Mouse (Mus musculus) frontal cortex, postnatal 14 days (tissue): ENCODE measurements at regions not wholly inside any gene's neighbourhood (a gene's known extent, or its start where the extent isn't known, plus 50 kb on each side); places are given as distances from the start of the nearest gene placed in this dataset.
A peak's percentile ranks its signal among the peaks of the same experiment; 100 is the strongest.
"Not testable (repeated sequence)": the region's sequence is repeated elsewhere in the genome, so short reads cannot be mapped to it uniquely, and the experiment has no call there.

Experiments
- DNase-seq, 2 experiments: peaks; one replicate each; pipeline ENCODE4 v3.0.0; 2022; ENCODE audit warnings: low spot score in 2 of 2

DNA sequence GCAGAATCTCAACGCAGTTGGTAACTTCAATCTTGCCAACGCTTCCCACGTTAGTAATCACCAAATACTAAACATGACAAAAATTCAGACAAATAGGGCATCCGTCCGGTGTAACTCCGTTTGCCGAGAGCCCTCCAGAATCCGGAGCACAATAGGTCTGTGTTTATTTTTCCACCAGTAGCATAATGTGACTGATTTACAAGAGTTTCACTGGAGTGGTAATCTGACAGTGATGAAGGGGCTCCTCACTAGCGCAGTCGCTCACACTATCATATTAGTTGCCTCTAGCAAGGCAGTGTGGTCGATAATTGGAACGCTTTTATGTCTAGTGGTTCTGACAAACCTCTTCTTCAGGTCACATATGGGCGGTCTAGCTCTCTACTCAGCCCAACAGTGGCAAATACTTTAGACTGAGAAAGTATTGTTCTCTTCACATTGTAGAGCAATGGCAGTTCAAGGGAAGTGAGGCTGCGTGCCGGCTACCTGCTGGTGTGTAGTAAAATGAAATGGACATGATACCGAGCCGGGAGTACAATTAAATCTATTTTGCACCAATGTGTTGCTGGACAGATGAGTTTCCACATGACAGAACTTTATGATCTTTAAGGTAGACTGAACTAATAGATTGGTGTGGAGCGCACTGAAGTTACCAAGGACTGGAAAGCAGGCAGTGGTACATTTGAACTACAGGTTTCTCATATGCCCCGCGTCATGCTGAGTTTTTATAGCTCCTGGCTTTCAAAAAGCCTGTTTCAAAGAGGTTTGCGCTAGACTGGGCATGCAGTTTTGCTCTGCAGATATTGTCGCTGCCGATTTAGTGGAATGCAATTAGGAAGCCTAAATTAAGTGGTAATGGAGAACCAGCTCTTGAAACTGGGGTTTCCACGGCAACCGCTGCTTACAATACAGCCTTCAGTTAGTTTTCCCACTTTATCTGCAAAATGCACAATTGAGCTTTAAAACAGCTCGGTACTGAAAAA is 155.7 kb upstream of the Pou3f3 start:
- peak; percentile 23 to 35 for DNase-seq

DNA sequence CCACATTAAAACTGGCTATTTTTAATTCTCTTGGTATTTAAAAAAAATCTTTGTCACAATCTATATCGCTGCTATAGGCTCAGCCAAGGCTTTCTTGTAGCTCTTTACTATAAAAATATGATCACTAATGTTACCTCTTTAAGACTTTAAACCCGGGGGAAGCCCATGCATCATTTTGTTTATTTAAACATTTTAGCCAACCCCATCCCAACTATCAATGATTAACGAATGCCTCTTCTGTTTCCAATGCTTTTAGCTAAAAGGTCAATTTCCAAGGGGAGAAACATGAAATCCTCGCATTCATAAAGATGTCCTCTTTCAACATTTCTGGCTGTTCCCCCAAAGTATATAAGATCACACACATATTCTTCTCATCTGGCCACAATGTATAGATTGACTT is 153.6 kb upstream of the Pou3f3 start:
- DNase-seq, result no peak

DNA sequence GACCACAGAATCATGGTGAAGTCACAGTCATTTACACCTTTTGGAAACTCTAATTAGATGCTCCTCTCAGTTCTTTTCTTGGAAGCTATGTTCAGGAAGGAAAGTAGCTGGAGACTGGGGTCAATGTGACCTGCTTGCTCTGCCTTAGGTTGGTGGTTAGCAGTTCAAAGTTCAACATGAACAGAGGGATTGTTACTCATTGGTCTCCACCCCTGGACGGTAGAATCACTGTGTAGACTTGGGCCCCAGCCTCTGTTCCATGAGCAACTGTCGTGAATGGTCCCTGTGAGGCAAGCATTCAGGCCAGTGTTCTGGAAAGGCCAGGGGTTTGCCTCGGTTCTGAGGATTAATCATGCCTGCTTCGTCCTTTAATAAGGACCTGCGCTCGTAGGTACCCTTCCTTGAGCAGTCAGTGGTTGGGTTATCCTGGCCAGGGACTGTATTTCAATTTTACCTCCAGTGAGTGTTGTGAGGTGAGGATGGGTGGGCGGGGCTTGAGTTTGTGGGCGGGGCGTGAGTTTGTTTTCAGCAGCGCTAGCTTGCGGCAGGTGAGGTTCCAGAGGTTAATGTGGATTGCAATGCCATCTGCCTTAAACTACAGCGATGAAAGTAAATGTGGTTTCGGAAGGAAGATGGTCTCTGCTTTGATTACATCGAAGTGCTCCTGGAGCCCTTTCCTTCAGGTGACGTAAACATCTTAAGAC is 152.6 kb upstream of the Pou3f3 start:
- DNase-seq, result no peak

DNA sequence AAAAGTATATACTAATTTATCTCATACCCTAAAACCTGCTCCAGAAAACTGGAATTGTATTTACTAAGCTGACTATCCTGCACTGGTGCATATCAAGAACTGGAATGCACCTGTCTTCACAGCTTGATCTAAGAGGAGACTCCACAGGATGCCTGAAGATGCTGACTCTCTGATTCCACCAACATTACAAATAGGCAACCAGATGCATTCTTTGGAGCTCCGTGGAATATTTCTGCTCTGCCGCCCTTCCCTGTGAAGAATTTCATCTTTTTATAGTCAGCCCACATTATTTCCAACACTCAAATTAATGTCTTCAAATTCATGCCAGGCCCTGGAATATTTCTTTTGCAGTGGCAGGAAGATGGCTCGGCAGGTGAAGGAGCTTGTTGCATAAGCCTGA is 148.7 kb upstream of the Pou3f3 start:
- no peak for DNase-seq

DNA sequence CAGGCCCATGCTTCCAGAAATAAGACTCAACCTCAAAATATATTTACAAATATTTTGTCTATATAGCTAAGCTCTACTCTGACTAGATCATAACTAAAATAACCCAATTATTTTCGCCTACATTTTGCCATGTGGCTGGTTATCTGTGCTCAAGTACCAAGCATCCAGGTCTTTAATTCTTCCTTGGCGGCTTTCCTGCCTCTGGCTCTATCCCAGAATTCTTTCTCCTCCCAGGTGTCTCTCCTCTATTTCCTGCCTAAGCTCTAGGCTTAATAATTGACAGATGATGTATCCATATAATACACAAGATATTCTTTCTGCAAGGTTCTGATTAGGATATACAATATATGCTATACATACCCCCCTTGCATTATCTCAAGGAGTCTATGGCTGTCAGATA is 138.3 kb upstream of the Pou3f3 start:
- DNase-seq, result no peak

DNA sequence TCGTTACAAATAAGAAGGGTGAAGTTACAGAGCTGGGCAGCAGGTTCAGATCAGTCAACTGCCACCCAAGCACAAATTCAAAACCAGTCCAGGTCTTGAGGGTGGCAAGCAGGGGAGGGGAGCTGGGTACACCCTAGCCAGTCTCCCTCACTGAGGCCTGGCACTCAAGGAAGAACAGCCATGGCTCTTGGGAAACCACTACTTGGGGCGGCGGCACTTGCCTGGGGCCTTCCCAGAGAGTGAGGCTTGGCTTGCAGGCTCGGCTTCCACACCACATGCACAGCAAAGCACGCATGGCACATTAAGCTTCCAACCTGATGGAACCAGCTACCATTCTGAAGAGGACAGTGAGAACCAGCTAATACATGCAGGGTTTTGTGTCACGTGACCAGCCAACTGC is 127.9 kb upstream of the Pou3f3 start:
- no peak for DNase-seq

DNA sequence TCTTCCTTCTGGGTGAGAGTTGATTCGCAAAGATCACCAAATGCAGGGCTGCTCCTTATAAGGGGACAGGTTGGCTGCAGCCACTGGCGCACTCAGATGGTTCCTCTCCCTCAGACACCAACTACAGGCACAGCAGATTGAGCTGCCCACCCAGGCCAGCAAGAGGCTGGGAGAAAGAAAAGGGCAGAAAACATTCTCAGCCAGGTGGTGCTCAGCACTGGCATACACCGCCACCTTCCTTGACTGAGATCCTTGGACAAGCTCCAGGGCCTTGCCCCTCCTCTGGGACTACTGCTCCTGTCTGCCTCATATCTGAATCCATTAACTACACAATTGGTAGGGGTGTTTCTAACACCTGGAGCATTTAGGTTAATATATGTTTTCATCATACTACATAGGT is 110.4 kb upstream of the Pou3f3 start:
- DNase-seq, result no peak

DNA sequence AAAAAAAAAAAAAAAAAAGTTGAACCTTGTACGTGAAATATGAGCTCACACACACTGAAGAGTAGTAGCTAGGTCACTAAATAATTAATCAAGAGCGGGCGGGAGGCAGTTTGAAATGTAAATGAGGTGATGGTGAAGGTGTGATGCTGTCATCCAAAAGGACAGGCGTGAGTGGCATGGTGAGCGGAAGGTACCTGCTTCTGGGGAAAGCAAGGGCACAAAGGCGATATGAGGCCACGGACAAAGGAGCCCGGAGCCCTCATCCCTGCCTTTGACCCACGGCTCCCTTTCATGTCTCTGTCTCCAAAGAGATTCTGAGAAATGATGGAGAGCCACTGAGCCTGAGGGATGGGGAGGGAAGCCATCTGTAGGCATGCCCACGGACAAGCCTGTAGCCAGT is 107.1 kb upstream of the Pou3f3 start:
- DNase-seq, result no peak

- DNase-seq, result no peak
Observed at GRCm38 (mm10) chr1:42589442-42589841, 106.1 kb upstream of the Pou3f3 start.

DNA sequence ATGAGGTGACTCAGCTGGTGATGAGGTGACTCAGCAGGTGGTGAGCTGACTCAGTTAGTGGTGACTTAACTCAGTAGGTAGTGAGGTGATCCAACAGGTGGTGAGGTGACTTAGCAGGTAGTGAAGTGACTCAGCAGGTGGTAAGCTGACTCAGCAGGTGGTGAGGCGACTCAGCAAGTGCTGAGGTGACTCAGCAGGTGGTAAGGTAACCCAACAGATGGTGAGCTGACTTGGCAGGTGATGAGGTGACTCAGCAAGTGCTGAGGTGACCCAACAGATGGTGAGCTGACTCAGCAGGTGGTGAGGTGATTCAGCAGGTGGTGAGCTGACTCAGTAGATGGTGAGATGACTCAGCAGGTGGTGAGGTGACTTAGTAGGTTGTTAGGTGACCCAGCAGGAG is 103.7 kb upstream of the Pou3f3 start:
- DNase-seq, result no peak

DNA sequence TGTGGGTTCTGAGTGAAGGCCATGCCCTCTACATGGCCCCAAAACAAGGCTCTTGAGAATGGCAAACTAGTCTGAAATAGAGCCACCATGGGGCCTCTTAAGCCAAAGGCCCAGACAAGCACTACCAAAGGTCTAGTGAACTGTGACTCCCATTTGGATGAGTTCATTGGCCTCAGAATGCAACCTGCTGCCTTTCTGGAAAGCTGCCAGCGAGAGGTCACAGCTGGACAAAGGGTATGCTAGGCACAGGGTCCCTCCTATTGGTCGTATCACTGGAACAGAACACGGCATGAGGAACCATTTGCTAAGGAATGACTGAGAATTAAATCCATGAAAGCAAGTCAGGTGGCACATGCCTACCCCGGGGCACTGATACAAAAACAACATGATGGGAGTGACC is 98.5 kb upstream of the Pou3f3 start:
- no peak for DNase-seq

GRCm38 (mm10) chr1:42599238-42599637 is 96.3 kb upstream of the Pou3f3 start:
- DNase-seq, result no peak

DNA sequence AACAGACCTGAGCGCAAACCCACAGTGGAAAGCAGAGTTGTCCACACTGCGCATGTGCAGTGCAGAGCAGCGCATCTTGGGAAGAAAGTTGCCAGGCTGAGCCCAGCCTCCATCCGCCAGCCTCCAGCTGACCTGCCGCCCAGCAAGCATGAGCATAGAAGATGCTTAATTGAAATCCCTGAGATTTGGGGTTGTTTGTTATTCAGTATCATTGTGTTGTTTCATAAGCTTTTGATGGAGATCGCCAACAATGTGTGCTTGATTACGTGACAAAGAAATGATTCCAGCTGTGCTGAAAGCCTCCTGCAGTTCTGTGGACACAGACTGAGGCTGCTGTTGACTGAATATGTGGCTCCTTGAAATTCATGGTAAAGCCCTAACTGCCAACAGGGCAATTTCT is 89.3 kb upstream of the Pou3f3 start:
- no peak for DNase-seq

DNA sequence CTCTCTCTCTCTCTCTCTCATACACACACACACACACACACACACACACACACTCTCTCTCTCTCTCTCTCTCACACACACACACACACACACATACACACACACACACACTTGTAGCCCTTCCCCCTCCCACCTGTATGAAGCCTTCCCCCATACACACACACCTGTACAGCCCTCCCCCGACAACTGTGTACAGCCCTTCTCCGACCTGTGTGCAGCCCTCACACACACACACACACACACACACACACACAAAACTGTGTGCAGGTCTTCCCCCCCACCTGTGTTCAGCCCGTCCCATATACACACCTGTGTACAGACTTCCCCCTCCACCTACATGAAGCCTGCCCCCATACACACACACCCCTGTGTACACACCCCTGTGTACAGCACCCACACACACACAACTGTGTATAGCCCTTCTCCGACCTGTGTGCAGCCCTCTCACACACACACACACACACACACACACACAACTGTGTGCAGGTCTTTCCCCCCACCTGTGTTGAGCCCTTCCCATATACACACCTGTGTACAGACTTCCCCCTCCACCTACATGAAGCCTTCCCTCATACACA is 88.0 kb upstream of the Pou3f3 start:
- not testable (repeated sequence) for DNase-seq

DNA sequence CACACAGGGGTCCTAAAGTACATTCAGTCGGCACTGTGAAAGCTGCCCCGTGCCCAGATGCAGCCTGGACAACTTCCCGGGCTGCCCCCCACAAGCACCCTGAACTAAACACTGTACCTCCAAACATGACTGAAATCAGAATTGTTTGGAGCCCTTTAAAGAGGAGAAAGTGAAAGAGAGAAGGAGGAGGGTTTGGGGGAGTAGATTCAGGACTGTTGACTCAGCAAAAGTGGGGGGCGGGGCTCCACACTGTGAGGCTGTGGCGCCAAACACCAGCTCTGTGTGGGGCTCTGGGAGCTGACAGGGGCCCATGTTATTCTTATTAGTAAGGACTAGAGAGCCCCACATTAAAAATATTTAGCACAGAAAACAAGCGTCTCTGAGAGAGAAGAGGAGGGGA is 71.8 kb upstream of the Pou3f3 start:
- no peak for DNase-seq

DNA sequence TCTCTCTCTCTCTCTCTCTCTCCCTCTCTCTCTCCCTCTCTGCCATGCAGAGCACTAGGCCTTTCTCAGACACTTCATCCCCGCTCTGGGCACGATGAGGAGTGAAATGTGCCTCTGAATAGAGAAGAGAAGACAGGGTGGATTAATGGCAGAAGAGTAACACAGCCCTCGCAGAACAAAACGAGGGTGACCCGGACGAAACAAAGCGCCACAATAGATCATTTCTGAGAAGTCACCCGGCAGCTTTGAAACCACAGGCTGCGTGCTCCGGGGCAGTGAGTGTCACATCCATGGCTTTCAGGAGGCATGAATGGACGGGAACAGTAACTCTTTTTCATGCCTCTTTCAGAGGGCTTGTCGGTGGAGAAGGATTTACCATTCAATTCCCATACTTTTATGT is 66.8 kb upstream of the Pou3f3 start:
- DNase-seq, result no peak

GRCm38 (mm10) chr1:42629465-42630261 is 65.9 kb upstream of the Pou3f3 start:
- no peak for DNase-seq

- DNase-seq, result no peak
Observed at GRCm38 (mm10) chr1:42632286-42632685, 63.3 kb upstream of the Pou3f3 start.

DNA sequence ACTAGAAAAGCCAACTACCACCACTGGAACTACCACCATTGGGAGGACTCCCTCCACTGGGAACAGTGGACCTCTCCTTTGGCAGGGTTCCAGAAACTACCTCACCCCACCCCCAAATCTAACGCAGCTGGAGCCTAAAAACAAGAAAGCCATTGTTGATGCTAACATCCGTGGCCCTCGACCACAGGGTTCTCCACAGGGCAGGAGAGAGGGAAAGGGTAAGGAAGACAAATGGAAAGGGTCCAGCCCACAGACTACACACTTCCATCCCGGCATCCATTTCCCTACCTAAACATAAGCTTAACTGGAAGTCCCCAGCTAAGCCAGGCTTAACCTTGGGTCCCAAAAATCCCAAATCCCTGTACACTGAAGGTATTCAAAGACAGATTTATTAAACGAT is 59.0 kb upstream of the Pou3f3 start:
- no peak for DNase-seq
